Mouse (Mus musculus) gastrocnemius, adult 8-10 months (tissue): ENCODE results near the gene Pfkl. TPM values are rescaled to one million over a fixed set of nuclear protein-coding genes. Genes with fewer than 3 reads are reported as not detected.
"Not testable (repeated sequence)": the region's sequence is repeated elsewhere in the genome, so short reads cannot be mapped to it uniquely, and the experiment has no call there.

ENCODE experiments used
- DNase-seq, 2 experiments: peaks; one replicate each; pipeline ENCODE4 v3.0.0; 2022; ENCODE audit warnings: low spot score in 2 of 2
- total RNA-seq, 4 experiments: library from RNA; stranded (reverse); gene quantifications; 2 replicates each; pipeline ENCODE4 v1.2.4; 2022

The Pfkl gene
- total RNA-seq, 4 experiments from 2014 or later, result 7.0 to 10.6 (median 7.2) TPM

DNA sequence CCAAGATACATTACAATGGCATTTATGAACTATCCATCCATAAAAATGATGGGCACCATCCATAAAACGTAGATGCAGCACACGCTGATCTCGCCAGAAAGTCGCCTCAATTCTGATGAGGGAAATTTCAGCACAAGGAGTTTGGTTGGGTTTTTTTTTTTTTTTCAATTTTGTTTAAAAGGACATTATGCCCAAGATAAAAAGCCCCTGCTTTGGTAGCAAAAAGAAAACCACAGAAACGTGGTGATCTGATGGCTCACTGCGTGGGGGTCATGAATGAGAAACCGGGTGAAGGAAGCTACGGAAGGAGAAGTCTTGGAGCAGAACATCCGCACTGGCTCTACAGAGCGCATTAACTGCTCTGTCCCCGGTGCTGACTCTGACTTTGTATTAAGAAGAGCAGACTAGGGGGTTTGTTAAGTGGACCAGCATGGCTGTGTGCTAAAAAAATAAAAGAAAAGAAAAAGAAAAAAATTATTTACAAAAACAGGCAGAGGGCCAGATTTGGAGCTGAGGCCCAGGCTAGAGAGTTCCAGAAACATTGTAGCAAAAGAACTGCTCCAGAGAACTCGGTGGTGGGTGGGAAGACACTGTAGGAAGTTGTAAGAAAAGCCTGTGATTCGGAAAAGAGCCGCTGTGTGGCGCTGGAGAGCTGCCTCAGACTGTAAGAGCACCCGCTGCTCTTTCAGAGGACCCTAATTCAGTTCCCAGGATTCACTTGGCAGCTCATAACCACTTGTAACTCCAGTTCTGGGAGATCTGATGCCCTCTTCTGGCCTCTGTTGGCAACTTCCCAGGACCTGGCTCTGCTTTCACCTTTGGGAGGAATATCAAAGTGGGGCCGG lies 38.0 kb downstream of the Pfkl start:
- DNase-seq, result no peak

- no peak for DNase-seq
Measured at GRCm38 (mm10) chr10:77971191-77971590, 38.7 kb downstream of the Pfkl start.

- DNase-seq, result no peak
Measured at GRCm38 (mm10) chr10:77970481-77970880, 39.4 kb downstream of the Pfkl start, which contains the start of gene Trpm2. Trpm2 (minus strand) TSS chr10:77970563.

- no peak for DNase-seq
Measured at GRCm38 (mm10) chr10:77969973-77970325, 39.9 kb downstream of the Pfkl start.

- no peak for DNase-seq
Measured at GRCm38 (mm10) chr10:77969274-77969972, 40.5 kb downstream of the Pfkl start.

GRCm38 (mm10) chr10:77963971-77964370 lies 45.9 kb downstream of the Pfkl start:
- DNase-seq, result no peak

GRCm38 (mm10) chr10:77962725-77963124 lies 47.2 kb downstream of the Pfkl start:
- no peak for DNase-seq

DNA sequence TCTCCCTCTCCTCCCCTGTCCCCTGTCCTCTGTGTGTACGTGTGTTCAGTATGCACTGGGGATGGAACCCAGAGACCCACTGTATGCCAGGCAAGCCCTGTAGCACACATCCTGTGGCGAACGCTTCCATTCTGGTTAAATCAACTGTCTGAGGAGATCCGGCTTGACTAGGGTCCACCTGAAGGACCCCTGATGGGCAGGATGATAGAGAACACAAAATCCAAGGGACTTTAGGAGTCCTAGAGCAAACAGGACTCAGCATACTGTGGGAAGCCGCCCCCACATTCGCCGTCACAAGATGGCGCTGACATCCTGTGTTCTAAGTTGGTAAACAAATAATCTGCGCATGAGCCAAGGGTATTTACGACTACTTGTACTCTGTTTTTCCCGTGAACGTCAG lies 59.4 kb downstream of the Pfkl start:
- not testable (repeated sequence) for DNase-seq

GRCm38 (mm10) chr10:77939685-77940084 lies 70.2 kb downstream of the Pfkl start:
- no peak for DNase-seq

Other genes starting within 250 kb of the Pfkl start
- not detected for gene Gm3238, start 238.8 kb downstream of the Pfkl start, total RNA-seq
- not detected for gene Gm7138, start 233.1 kb downstream of the Pfkl start, total RNA-seq
- gene Gm3250, start 227.5 kb downstream of the Pfkl start, total RNA-seq, result not detected
- gene Gm7137, start 221.9 kb downstream of the Pfkl start, total RNA-seq, result not detected
- not detected for gene Gm9639, start 215.0 kb downstream of the Pfkl start, total RNA-seq
- gene Gm19668, start 210.9 kb downstream of the Pfkl start, total RNA-seq, result not detected
- gene Gm9507, start 198.2 kb downstream of the Pfkl start, total RNA-seq, result not detected
- not detected for gene Gm2696, start 195.4 kb downstream of the Pfkl start, total RNA-seq
- not detected for gene Krtap10-4, start 183.0 kb downstream of the Pfkl start, total RNA-seq
- gene Krtap10-10, start 174.1 kb downstream of the Pfkl start, total RNA-seq, result not detected
- not detected for gene Gm36176, start 163.3 kb downstream of the Pfkl start, total RNA-seq
- gene Gm10318, start 157.2 kb downstream of the Pfkl start, total RNA-seq, result not detected
- not detected for gene Gm3285, start 148.1 kb downstream of the Pfkl start, total RNA-seq
- gene Lrrc3, start 107.5 kb downstream of the Pfkl start, total RNA-seq, result under 1 TPM; 0.07 to 0.49 (median 0.08) TPM
- gene Trpm2, start 39.5 kb downstream of the Pfkl start, total RNA-seq, result under 1 TPM in 2 of 4 experiments, not detected in 2; 0.07 to 0.20 TPM
- 1 to 10 TPM; 3.2 to 4.7 (median 3.4) TPM for gene 1810043G02Rik, start 31.6 kb downstream of the Pfkl start, total RNA-seq
- not detected for gene Dnmt3l, start 31.9 kb upstream of the Pfkl start, total RNA-seq
- not detected for gene Aire, start 33.5 kb upstream of the Pfkl start, total RNA-seq
- 1 to 10 TPM; 1.0 to 1.6 (median 1.3) TPM for gene Icosl, start 59.2 kb upstream of the Pfkl start, total RNA-seq
- gene D10Jhu81e, start 159.7 kb upstream of the Pfkl start, total RNA-seq, result 100 to 1,000 TPM; 250 to 278 (median 260) TPM
- 10 to 100 TPM; 10.3 to 12.0 (median 11.5) TPM for gene Pwp2, start 175.1 kb upstream of the Pfkl start, total RNA-seq
- gene Trappc10, start 234.6 kb upstream of the Pfkl start, total RNA-seq, result 10 to 100 TPM; 36.9 to 57.4 (median 42.2) TPM